Mouse (Mus musculus) megakaryocyte-erythroid progenitor cell, adult 5-6 weeks (primary cell): Measurements from ENCODE around the gene Olfr17. TPM values are rescaled to one million over a fixed set of nuclear protein-coding genes. Genes with fewer than 3 reads are reported as not detected.
A peak's percentile ranks its signal among the peaks of the same experiment; 100 is the strongest.
"Not testable (repeated sequence)": the region's sequence is repeated elsewhere in the genome, so short reads cannot be mapped to it uniquely, and the experiment has no call there.

ENCODE experiments used
- ATAC-seq: replicated peaks from 2 replicates; pipeline ENCODE4 v1.8.0; 2016; ENCODE audit warnings: mild to moderate bottlenecking, inconsistent platforms; ENCODE audit not compliant: severe bottlenecking, poor library complexity, low FRiP score, low TSS enrichment
- total RNA-seq, 2 experiments: library from RNA; stranded (forward) in 1 of 2; stranded (reverse) in 1 of 2; fragments of 200-1000, 215-1000 nt in 1 of 2; fragments of >200 nt in 1 of 2; fragmentation: Nextera tagmentation in 1 of 2; gene quantifications; 2 replicates each; pipeline ENCODE4 v1.2.3; 2014 to 2017

Olfr17 gene
- total RNA-seq (2014; fragmentation: Nextera tagmentation) (not detected in 2 replicates), total RNA-seq (2017) (not detected in 2 replicates)

DNA sequence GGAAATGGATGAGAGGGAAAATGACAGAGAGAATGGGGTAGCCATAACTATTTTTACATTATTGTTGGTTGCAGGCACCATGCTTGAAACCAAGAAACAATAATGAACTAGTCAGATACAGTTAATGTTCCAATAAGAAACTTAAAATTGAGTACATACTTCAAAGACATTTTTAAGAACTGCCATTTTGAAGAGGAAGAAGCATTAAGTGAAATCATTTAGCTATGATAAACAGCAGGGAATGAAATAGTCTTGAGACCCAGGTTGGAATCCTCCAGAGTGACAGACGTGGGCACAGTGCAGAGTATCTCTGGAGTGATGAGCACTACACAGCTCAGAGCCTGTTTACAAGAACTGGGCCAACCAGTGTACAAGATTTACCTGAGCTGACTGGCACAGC lies at the start of gene Olfr17:
Gene Olfr17, plus strand, starts transcription at position 301 of the 400 bp plus-strand sequence.
- no peak for ATAC-seq

DNA sequence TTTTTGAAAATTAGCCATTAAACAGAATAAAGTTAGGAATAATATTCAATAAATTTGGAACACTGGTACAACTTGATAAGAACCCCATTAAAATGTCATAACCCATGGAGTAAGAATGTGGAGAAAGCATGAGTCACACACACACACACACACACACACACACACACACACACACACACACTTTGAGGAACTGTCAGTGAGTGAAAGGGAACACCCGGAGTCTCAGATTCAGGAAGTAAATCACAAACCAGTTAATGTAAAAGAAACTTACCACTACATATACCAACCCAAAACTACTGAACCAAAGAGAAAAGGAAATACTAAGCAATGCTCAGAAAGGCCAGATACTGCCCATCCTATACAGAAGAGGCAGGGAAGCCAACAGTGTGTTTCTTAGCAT lies 48.6 kb upstream of the Olfr17 start:
- no peak for ATAC-seq

DNA sequence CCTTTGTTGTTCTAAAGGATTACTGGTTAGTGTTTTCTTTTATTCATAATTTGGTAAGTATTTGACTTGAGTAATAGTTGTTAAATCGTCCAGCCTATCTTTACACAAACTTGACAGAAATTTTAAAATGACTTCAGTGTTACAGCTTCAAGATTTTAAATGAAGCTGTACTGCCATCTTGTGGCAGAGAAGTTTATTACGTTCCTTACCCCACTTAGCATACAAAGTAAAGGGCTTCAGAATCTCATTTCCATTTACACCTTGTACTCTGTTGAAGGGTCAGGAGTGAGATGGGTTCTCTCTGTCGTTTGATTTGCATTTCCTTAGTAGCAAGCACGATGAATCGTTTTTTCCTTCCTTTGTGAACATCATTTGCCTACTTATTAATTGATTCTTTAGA lies 47.2 kb upstream of the Olfr17 start:
- peak; percentile 93 for ATAC-seq

DNA sequence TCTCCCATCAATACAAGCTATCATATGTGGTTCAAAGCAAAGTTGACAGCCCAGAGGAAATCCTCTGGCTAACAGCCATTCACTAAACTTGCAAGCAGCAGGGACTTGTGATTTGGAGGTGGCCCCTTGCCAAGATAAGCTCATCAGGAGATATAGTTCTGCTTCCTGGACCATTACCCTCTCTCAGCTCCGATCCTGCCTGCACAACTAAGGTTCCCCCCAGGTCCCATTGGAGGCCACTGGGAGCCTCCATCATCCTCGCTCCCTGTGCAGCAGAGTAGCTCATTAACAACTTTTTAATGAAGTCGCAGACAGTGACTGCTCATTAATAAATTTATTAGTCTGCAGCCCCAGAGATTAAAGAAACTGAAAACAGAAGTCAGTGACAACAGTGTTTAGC lies 45.4 kb upstream of the Olfr17 start:
- no peak for ATAC-seq

GRCm38 (mm10) chr7:107070681-107071080 lies 22.3 kb upstream of the Olfr17 start, which contains the start of gene Olfr714:
Gene Olfr714, plus strand, starts transcription at chr7:107070981.
- ATAC-seq: no peak

- not testable (repeated sequence) for ATAC-seq
Observed at GRCm38 (mm10) chr7:107110269-107110668, 17.2 kb downstream of the Olfr17 start, which contains the start of gene Olfr715b. Gene Olfr715b, minus strand, starts transcription at chr7:107110369.

DNA sequence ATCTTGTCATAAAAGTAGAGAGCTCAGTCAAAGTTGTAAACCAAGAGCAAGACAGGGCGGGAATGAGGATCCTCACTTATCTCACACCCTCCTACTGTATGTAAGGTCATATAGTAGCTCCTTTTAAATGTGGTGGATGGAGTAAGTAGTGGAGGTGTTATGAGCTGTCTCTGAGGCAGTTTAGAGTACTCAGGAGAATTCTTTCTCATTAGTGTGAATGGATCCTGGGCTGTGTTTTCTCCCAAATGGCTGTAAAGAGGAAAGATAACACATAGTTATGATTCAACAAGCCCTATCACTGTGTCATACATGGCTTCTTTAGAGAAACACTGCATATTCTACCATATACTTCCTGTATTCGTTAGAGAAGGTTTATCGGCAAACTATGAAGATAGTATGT lies 38.0 kb downstream of the Olfr17 start, which contains the start of gene Olfr715:
Gene Olfr715, minus strand, starts transcription at position 101 of the 400 bp plus-strand sequence.
- not testable (repeated sequence) for ATAC-seq

DNA sequence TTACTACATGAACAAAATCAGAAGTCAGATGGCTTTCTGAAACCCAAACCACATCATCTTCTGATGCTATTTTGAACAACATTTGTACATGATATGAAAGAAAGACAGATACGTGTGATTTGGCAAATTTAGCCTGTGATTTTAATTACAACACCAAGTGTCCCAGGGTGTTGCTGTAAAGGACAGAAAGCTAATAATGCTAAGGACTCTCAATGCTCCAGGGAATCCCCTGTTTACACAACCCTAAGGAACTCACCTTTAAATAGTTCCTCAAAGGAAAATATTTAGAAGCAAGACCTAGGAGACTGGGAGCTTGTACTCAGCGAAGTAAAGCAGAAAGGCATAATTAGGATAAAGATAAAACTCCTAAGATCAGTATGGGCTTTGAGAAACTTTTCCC lies 45.0 kb downstream of the Olfr17 start, which contains the start of gene Olfr716:
Gene Olfr716, plus strand, starts transcription at position 301 of the 400 bp plus-strand sequence.
- not testable (repeated sequence) for ATAC-seq

Other genes starting within 250 kb of the Olfr17 start
- gene Olfr703, start 249.9 kb upstream of the Olfr17 start, total RNA-seq (2014; fragmentation: Nextera tagmentation): not detected in 2 replicates
- not detected in 2 replicates for gene Olfr703, start 249.9 kb upstream of the Olfr17 start, total RNA-seq (2017)
- gene Olfr704, start 230.0 kb upstream of the Olfr17 start, total RNA-seq (2014; fragmentation: Nextera tagmentation): not detected in 2 replicates
- gene Olfr704, start 230.0 kb upstream of the Olfr17 start, total RNA-seq (2017): not detected in 2 replicates
- not detected in 2 replicates for gene Olfr705, start 216.3 kb upstream of the Olfr17 start, total RNA-seq (2014; fragmentation: Nextera tagmentation)
- gene Olfr705, start 216.3 kb upstream of the Olfr17 start, total RNA-seq (2017): not detected in 2 replicates
- not detected in 2 replicates for gene Olfr706, start 205.1 kb upstream of the Olfr17 start, total RNA-seq (2014; fragmentation: Nextera tagmentation)
- not detected in 2 replicates for gene Olfr706, start 205.1 kb upstream of the Olfr17 start, total RNA-seq (2017)
- gene Olfr707, start 192.0 kb upstream of the Olfr17 start, total RNA-seq (2014; fragmentation: Nextera tagmentation): not detected in 2 replicates
- gene Olfr707, start 192.0 kb upstream of the Olfr17 start, total RNA-seq (2017): not detected in 2 replicates
- not detected in 2 replicates for gene Olfr1532-ps1, start 185.2 kb upstream of the Olfr17 start, total RNA-seq (2014; fragmentation: Nextera tagmentation)
- not detected in 2 replicates for gene Olfr1532-ps1, start 185.2 kb upstream of the Olfr17 start, total RNA-seq (2017)
- not detected in 2 replicates for gene Olfr709-ps1, start 161.0 kb upstream of the Olfr17 start, total RNA-seq (2014; fragmentation: Nextera tagmentation)
- gene Olfr709-ps1, start 161.0 kb upstream of the Olfr17 start, total RNA-seq (2017): not detected in 2 replicates
- gene Olfr710, start 144.9 kb upstream of the Olfr17 start, total RNA-seq (2014; fragmentation: Nextera tagmentation): not detected in 2 replicates
- gene Olfr710, start 144.9 kb upstream of the Olfr17 start, total RNA-seq (2017): not detected in 2 replicates
- not detected in 2 replicates for gene Olfr6, start 129.3 kb upstream of the Olfr17 start, total RNA-seq (2014; fragmentation: Nextera tagmentation)
- not detected in 2 replicates for gene Olfr6, start 129.3 kb upstream of the Olfr17 start, total RNA-seq (2017)
- gene Olfr711, start 117.8 kb upstream of the Olfr17 start, total RNA-seq (2014; fragmentation: Nextera tagmentation): not detected in 2 replicates
- not detected in 2 replicates for gene Olfr711, start 117.8 kb upstream of the Olfr17 start, total RNA-seq (2017)
- 0.07 TPM in 1 of 2 replicates, not detected in the other for gene Olfr2, start 87.1 kb upstream of the Olfr17 start, total RNA-seq (2014; fragmentation: Nextera tagmentation)
- gene Olfr2, start 87.1 kb upstream of the Olfr17 start, total RNA-seq (2017): not detected in 2 replicates
- not detected in 2 replicates for gene Olfr713, start 62.0 kb upstream of the Olfr17 start, total RNA-seq (2014; fragmentation: Nextera tagmentation)
- not detected in 2 replicates for gene Olfr713, start 62.0 kb upstream of the Olfr17 start, total RNA-seq (2017)
- gene Olfr714, start 22.2 kb upstream of the Olfr17 start, total RNA-seq (2014; fragmentation: Nextera tagmentation): not detected in 2 replicates
- not detected in 2 replicates for gene Olfr714, start 22.2 kb upstream of the Olfr17 start, total RNA-seq (2017)
- gene Olfr715b, start 17.1 kb downstream of the Olfr17 start, total RNA-seq (2014; fragmentation: Nextera tagmentation): not detected in 2 replicates
- gene Olfr715b, start 17.1 kb downstream of the Olfr17 start, total RNA-seq (2017): not detected in 2 replicates
- gene Olfr715, start 37.9 kb downstream of the Olfr17 start, total RNA-seq (2014; fragmentation: Nextera tagmentation): not detected in 2 replicates
- gene Olfr715, start 37.9 kb downstream of the Olfr17 start, total RNA-seq (2017): not detected in 2 replicates
- not detected in 2 replicates for gene Olfr716, start 45.1 kb downstream of the Olfr17 start, total RNA-seq (2014; fragmentation: Nextera tagmentation)
- not detected in 2 replicates for gene Olfr716, start 45.1 kb downstream of the Olfr17 start, total RNA-seq (2017)
- gene Nlrp14, start 73.8 kb downstream of the Olfr17 start, total RNA-seq (2014; fragmentation: Nextera tagmentation): not detected in 2 replicates
- gene Nlrp14, start 73.8 kb downstream of the Olfr17 start, total RNA-seq (2017): not detected in 2 replicates
- gene Rbmxl2, start 116.2 kb downstream of the Olfr17 start, total RNA-seq (2014; fragmentation: Nextera tagmentation): not detected in 2 replicates
- not detected in 2 replicates for gene Rbmxl2, start 116.2 kb downstream of the Olfr17 start, total RNA-seq (2017)